Mouse (Mus musculus) macrophage (primary cell): ENCODE data around the gene Ebf1. TPM values are rescaled to one million over a fixed set of nuclear protein-coding genes. Genes with fewer than 3 reads are reported as not detected.

Source experiments
- H3K27ac ChIP-seq: fragments of 350-480 bp; formaldehyde crosslinking; 2 replicates; pipeline ENCODE4 v1.9.0; 2021
- H3K36me3 ChIP-seq: fragments of 350-480 bp; formaldehyde crosslinking; 2 replicates; pipeline ENCODE4 v1.9.0; 2021; ENCODE audit errors: inconsistent target
- H3K4me3 ChIP-seq: fragments of 350-480 bp; formaldehyde crosslinking; 2 replicates; pipeline ENCODE4 v1.9.0; 2021; ENCODE audit errors: inconsistent target
- H3K79me2 ChIP-seq: fragments of 350-480 bp; formaldehyde crosslinking; 2 replicates; pipeline ENCODE4 v1.9.0; 2021; ENCODE audit errors: inconsistent target
- WGBS: methylation state at CpG from one replicate; pipeline ENCODE4 v1.1.7; 2026; ENCODE audit warnings: inconsistent platforms; ENCODE audit not compliant: missing documents; 5-methylcytosine and 5-hydroxymethylcytosine counted together
- polyA plus RNA-seq: library from polyadenylated mRNA; stranded (reverse); fragments of 250-400 nt; gene quantifications from 3 replicates; pipeline ENCODE4 v1.2.4, GENCODE M21; 2018; ENCODE audit warnings: inconsistent platforms

Ebf1 gene
- polyA plus RNA-seq, 1 experiment from 2014 or later = 0.04 TPM

DNA sequence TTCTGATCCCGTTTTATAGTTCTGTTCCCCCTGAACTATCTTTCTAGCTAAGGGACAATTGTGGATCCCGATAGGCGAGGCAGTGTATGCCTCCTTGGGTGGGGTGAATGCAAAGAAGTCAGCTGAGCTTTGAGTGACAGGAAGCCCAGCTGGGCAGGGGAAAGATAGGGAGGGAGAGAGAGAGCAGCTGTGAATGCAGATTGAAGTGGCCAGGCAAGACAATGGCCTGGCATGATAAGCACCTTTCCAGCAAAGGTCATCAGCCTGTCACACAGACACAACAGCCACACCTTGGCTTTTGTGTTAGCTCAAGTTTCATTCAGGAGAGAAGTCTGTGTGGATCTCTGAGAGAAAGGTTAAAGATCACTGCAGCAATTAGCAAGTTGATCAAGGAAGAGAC lies 129.6 kb downstream of the Ebf1 start:
- H3K27ac ChIP-seq = no peak overlapping the region
- H3K36me3 ChIP-seq = no peaks in the 10 kb centered on the region
- WGBS = 49% methylated on average over 3 of the region's 3 CpGs
- no peak overlapping the region for H3K4me3 ChIP-seq
- H3K79me2 ChIP-seq = no peaks in the 10 kb centered on the region

DNA sequence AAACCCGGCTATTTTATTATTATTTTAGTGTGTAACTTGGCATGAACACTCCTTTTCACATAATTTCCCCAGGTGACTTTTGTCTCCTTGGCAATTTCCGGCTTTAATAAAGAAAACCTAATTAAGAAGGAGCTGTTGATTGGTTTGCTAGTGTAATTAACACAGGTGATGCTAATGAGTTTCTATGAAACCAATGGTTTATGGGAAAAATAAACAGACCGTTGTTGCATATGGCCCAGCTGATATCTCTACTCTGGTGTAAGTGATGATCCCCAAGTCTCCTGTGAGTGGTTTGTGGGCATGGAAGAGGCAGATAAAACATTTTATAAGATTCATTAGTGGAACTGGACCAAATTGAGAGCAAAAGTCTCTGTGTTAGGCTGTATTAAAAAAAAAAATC lies 132.2 kb downstream of the Ebf1 start:
- Histone ChIP-seq H3K4me3 (no peak overlapping the region), H3K36me3 (no peaks in the 10 kb centered on the region), H3K27ac (no peak overlapping the region), H3K79me2 (no peaks in the 10 kb centered on the region)
- 92% methylated on average over 3 of the region's 3 CpGs for WGBS

DNA sequence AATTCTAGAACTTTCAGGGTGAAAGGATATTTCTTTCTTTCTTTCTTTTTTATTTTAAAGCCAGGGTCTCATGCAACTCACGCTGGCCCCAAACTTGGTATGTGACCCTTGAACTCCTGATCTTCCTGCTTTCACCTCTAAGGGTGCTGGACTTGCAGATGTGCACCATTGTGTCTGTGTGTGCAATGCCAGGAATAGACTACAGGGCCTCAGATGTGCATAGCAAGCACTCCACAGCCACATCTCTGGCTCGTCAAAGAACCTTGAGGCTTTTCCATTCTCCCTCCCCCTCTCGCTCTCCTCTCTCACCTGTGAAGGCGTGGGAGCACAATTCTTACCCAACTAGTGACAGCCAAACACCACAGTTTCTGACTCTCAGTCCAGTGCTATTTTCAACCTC lies 137.2 kb downstream of the Ebf1 start:
- Histone ChIP-seq H3K27ac (no peak overlapping the region), H3K79me2 (no peaks in the 10 kb centered on the region), H3K4me3 (no peak overlapping the region), H3K36me3 (no peaks in the 10 kb centered on the region)
- 81% methylated on average over 4 of the region's 4 CpGs for WGBS

DNA sequence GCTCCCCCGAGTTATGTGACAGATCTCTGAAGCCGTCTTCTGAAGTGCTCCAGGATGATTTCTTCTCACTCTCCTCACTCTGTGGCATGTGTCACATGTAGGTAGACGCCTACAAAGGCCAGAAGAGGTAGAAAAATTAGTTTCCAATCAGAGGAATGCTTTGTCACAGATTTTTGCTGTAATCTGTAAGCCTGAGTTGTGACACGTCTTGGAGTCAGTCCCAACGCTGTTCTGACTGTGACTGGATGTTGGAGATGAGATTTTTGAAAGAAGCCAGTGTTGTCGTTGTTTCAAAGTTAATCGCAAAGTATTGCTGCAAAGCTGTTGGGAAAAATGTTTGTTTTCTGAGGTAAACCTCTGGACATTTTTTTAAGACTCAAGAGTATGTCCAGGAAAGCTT lies 139.2 kb downstream of the Ebf1 start:
- H3K27ac ChIP-seq = no peak overlapping the region
- 87% methylated on average over 7 of the region's 7 CpGs for WGBS
- H3K4me3 ChIP-seq = no peak overlapping the region
- no peaks in the 10 kb centered on the region for H3K79me2 ChIP-seq
- H3K36me3 ChIP-seq = no peaks in the 10 kb centered on the region

DNA sequence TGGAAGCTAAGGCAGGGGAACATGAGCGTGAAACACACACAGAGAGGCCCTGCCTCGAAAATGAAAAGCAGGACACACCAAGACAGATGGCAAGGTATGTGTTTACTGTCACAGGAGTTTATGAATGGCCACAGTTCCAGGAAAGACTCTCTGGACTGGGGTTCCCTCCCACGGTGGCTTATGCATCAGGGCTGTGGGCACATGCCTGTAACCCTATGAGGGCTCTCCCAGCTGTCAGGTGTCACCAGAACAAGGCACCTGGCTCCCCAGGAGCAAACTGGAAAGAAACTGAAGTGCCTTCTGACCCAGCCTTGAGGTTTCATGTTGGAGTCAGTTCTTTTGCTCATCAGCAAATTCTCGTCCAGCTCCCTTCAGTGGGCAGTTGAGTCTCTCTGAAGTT lies 141.7 kb downstream of the Ebf1 start:
- WGBS = 79% methylated on average over 4 of the region's 4 CpGs
- Histone ChIP-seq H3K36me3 (no peaks in the 10 kb centered on the region), H3K79me2 (no peaks in the 10 kb centered on the region), H3K27ac (no peak overlapping the region), H3K4me3 (no peak overlapping the region)

DNA sequence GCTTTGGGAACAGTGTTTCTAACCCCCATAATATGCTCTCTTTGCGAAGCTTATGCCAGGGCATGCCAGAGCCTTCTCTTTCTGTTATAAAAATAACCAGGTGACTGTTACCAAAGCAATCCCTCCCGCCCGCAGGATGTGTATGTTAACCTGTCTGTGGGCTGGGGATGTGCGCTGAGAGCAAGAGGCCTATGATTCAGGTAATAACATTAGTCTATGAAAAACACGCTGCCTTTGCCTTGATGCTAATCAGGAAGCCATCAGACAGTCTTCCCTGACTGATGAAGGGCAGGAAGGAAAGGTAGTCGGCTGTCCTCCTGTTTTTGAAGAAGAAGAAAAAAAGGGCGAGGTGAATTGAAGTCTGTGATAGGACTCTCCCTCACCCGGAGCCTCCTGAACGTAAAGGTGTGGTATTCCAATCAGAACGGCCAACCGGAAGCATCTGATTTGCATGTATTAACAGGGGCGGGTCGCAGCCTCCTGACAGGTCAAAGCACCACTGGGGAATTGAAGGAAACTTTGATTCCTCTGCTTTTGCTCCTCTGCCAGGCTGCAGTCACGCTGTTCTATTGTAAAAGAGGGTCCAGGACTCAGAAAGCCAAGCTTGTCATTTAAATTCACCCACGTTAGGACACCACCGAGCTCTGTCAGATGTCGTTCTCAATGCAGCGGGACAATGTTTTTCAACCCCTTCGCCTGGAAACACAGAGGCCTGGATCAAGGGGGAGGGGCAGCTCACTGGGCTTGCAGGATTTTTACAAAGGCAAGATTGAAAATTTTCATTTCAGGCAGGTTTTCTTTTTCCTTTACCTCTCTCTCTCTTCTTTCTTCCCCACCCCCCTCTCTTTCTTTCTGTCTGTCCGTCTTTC lies 144.2 kb downstream of the Ebf1 start:
- no peaks in the 10 kb centered on the region for H3K36me3 ChIP-seq
- H3K27ac ChIP-seq = no peak overlapping the region
- no peak overlapping the region for H3K4me3 ChIP-seq
- no peaks in the 10 kb centered on the region for H3K79me2 ChIP-seq
- 36% methylated on average over 20 of the region's 20 CpGs for WGBS

DNA sequence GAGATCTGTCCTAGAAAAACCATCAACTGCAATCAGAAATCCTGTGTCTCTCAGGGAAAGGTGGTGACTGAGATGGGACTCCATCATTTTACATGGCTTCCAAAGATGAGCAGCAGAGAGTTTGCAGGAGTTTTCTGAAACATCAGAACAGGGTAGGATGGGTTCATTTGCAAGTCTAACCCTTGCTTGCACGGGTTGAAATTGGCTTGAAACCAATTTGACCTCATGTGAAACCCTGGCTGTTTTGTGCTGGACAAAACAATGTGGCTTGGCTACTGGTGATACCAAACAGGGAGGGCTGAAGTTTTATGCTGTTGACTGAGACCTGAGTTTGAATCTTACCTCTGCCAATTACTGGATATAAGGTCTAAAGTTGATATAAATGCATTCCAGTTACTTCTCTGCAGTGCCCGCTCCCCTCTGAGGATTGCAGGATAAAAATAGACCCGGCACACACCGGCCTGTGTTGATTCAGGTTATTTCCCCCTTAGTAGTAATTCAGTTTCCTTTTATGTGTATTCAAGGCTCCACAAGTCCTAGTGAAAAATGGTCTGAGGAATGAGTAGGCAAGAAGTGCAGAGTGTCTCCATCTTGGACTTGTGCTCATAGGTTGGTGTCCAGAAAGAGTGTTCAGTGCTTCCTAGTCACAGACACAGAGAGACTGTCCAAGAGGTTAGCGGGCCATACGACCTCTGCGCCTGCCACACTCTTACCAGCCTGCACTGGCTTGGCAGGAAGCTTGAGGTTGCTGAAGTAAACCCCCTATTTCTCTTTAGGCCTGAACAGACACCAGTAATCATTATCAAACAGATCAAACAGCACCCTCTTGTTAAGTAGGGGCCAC lies 147.1 kb downstream of the Ebf1 start:
- WGBS = 59% methylated on average over 7 of the region's 7 CpGs
- H3K4me3 ChIP-seq = no peak overlapping the region
- H3K27ac ChIP-seq = no peak overlapping the region
- no peaks in the 10 kb centered on the region for H3K79me2 ChIP-seq
- H3K36me3 ChIP-seq = no peaks in the 10 kb centered on the region

DNA sequence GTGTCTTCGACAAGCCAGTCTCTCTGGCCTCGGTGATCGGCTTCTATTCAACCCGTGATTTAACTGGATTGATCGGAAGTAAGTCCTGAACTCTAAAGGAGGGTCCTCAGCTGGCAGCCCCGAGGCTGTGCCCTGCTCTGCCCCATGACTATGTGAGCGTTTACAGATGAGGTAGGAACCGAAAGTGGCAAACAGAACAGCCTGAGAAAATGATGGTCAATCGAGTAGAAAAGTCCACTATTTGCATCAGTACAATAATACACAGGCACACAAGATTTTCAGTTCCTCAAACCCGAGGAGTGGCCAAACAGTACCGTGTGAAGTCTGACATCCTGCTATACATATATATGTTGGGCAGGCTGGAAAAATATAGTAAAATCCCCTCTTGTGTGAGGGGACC lies 147.9 kb downstream of the Ebf1 start:
- Histone ChIP-seq H3K27ac (no peak overlapping the region), H3K4me3 (no peak overlapping the region)

DNA sequence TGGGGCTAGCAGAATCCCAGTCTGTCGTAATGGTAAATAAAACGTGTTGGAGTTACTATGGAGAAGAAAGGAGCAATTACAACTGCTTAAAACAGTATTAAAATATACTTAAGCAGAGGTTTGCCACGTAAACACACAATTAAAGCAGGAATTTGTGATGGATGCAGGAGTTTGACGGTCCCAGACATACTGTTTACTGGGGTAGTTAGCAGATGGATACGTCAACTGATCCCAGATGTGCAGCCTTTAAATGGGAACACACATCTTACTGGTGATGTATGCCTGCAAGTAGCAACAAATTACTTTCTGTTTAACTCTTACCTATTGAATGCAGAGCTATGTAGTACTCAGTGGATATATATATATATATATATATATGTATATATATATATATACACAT lies 149.1 kb downstream of the Ebf1 start:
- no peaks in the 10 kb centered on the region for H3K36me3 ChIP-seq
- WGBS = 83% methylated on average over 5 of the region's 5 CpGs
- H3K79me2 ChIP-seq = no peaks in the 10 kb centered on the region
- H3K27ac ChIP-seq = no peak overlapping the region
- H3K4me3 ChIP-seq = no peak overlapping the region

More for the DNA sequence above, 147.9 kb downstream of the Ebf1 start:
- WGBS = 85% methylated on average over 9 of the region's 11 CpGs
- no peaks in the 10 kb centered on the region for H3K36me3 ChIP-seq
- H3K79me2 ChIP-seq = no peaks in the 10 kb centered on the region

DNA sequence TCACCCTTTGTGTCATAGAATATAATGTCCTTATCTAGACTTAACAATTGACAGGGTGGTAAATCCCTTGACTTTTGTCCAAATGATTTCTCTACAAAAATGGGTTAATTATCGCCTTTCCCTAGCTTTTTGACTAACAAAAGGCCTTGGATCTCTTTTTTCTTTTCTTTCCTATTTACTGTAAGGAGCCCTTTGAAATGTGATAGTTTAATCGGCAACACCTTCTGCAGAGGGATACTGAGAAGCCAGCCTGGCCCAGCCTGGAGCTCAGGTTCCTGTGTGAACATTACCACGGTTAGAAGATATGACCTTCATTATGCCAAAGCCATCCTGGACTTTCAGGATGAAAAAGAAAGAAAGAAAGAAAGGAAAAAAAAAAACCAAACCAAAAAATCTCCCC lies 150.2 kb downstream of the Ebf1 start:
- H3K27ac ChIP-seq = no peak overlapping the region
- WGBS = 76% methylated on average over 3 of the region's 3 CpGs
- H3K79me2 ChIP-seq = no peaks in the 10 kb centered on the region
- H3K36me3 ChIP-seq = no peaks in the 10 kb centered on the region
- H3K4me3 ChIP-seq = no peak overlapping the region

DNA sequence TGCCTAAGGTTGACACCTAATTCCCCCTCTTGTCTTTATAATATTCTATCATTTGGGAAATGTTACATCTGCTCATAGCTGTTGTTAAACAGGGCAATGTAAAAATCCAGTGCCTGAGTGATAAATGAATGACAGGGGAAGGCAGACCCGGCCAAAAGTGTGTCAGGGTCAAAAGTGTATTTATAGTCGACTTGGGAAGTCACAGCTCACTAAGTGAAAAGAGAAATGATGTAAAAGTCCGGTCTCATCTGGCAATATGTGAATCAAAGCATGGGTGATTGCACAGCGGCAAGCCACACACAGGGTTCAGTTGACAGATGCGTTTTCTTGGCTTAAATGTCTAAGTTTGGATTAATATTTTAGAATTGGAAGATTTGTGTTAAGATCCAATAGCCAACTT lies 151.2 kb downstream of the Ebf1 start:
- no peaks in the 10 kb centered on the region for H3K36me3 ChIP-seq
- H3K4me3 ChIP-seq = no peak overlapping the region
- H3K79me2 ChIP-seq = no peaks in the 10 kb centered on the region
- WGBS = 78% methylated on average over 5 of the region's 5 CpGs
- no peak overlapping the region for H3K27ac ChIP-seq

DNA sequence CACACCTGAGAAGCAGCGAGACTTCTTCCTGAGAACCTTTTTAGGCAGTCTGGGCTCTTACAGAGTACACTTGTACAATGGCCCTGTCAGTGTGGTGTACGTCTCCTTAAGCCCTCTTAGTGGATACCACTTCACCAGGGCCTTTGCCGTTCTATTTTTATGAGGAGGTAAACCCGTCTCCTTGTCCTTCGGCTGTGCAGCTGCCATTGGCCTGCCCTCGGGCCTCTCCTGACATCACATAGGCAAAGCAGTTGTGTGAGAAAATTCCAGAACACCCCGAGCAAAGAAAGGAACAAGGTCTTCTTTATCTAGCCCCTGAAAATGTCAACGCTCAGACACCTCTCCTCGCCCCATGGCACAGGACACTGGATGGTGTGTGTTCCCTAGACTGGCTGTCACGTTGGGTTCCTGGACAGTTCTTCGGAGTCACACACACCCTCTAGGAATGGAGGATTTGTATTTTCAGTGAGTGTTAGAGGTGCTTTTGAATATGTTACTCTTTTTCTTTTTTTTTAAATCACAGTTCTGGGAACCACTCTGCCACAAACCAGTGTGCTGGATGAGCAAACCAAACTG lies 154.0 kb downstream of the Ebf1 start:
- Histone ChIP-seq H3K4me3 (no peak overlapping the region), H3K27ac (no peak overlapping the region), H3K36me3 (no peaks in the 10 kb centered on the region), H3K79me2 (no peaks in the 10 kb centered on the region)
- 83% methylated on average over 11 of the region's 11 CpGs for WGBS

DNA sequence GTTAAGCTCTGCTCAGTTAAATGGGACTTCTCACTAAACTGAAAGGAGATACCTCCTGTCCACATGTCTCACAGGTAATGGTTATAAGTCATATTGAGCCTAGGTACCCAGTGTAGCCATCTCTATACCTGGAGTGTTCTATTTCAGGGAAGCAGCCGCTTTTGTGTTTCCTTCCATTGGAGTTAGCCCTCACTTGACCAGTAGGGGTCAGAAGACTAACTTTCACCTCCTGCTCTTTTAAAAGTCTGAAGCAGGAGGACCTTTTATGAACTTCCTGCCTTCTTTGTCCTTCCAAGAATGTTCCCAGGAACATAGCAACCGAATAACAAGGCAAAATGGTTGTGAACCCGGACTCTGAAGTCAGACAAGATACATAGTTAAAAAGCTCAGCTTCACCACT lies 157.3 kb downstream of the Ebf1 start:
- H3K79me2 ChIP-seq = no peaks in the 10 kb centered on the region
- 43% methylated on average over 3 of the region's 3 CpGs for WGBS
- H3K27ac ChIP-seq = no peak overlapping the region
- no peak overlapping the region for H3K4me3 ChIP-seq
- H3K36me3 ChIP-seq = no peaks in the 10 kb centered on the region

DNA sequence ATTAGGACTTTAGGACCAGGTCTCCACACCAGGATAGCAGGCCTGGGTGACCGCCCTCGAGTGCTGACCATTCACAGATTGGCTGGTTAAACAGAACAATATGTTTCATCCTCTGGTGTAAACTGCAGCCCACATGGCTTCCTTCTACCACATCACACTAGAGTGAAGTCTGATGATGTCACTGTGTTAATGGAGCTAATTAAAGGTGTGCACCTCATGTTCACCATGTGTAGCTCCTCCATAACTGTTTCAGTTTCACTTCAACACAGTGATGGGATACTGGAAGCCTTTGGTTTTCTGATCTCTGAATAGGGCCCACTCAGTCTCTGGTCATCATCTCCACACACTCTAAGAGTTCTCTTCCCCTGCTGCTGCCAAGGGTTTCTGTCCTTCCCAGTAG lies 158.4 kb downstream of the Ebf1 start:
- WGBS = 93% methylated on average over 2 of the region's 2 CpGs
- Histone ChIP-seq H3K36me3 (no peaks in the 10 kb centered on the region), H3K4me3 (no peak overlapping the region), H3K79me2 (no peaks in the 10 kb centered on the region), H3K27ac (no peak overlapping the region)

DNA sequence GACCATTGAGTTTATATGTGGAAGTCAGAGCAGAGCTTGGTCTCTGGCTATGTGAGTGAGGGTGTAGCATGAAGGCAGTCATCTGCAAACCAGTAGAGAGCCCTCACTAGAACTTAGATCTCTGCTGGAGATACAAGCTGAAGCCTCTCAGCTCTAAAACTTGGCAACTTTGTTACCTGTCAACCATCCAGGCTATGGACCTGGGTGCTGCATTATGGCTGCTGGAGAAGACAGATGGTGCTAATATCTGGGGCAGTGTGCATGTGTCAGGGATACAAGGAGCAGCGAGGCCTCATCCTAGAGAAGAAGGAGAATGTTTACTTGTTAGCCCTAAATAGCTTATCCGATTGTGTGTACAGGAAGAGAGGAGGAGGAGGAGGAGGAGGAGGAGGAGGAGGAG lies 159.4 kb downstream of the Ebf1 start:
- 86% methylated on average over 1 of the region's 2 CpGs for WGBS
- no peaks in the 10 kb centered on the region for H3K79me2 ChIP-seq
- no peak overlapping the region for H3K4me3 ChIP-seq
- H3K36me3 ChIP-seq = no peaks in the 10 kb centered on the region
- no peak overlapping the region for H3K27ac ChIP-seq
